Mouse (Mus musculus): Measurements from ENCODE around the gene Myh3.

GRCm38 (mm10) chr11:67116725-67117124 lies 38.6 kb downstream of the Myh3 start:
- TF ChIP-seq CTCF (IDR thresholded peaks at IDR 0.05; ENCODE audit: extremely low read depth, insufficient read depth, low read length) (no peak), POLR2A (IDR thresholded peaks at IDR 0.05; ENCODE audit: extremely low read depth, insufficient read depth, low read length) (no peak)
